Mouse (Mus musculus) C2C12 (cell line): ENCODE results near the gene Tbc1d16. TPM values are rescaled to one million over a fixed set of nuclear protein-coding genes. Genes with fewer than 3 reads are reported as not detected.

Experiments used
- H3K27me3 ChIP-seq: one replicate; pipeline ENCODE4 v1.6.1; 2011; ENCODE audit not compliant: control insufficient read depth, insufficient read depth, insufficient read length
- H3K36me3 ChIP-seq: one replicate; pipeline ENCODE4 v1.6.1; 2011; ENCODE audit not compliant: control insufficient read depth, insufficient read depth
- H3K4me3 ChIP-seq: one replicate; pipeline ENCODE4 v1.5.1; 2011; ENCODE audit warnings: mild to moderate bottlenecking, control low read depth; ENCODE audit not compliant: poor library complexity, insufficient read depth, severe bottlenecking
- H3K79me2 ChIP-seq: one replicate; pipeline ENCODE4 v1.6.1; 2011; ENCODE audit not compliant: control insufficient read depth, insufficient read depth
- H3K79me3 ChIP-seq: one replicate; pipeline ENCODE4 v1.6.1; 2011; ENCODE audit warnings: low read depth, control low read depth
- H3ac ChIP-seq: one replicate; pipeline ENCODE3; 2011; ENCODE audit warnings: low read depth; ENCODE audit not compliant: control insufficient read depth, insufficient read length
- CEBPB ChIP-seq: IDR thresholded peaks from one replicate; pipeline ENCODE4 v1.6.1; 2011; ENCODE audit warnings: low read depth, mild to moderate bottlenecking, control low read depth, moderate library complexity
- CTCF ChIP-seq: IDR thresholded peaks from one replicate; pipeline ENCODE4 v1.5.1; 2011; ENCODE audit not compliant: control insufficient read depth, insufficient read depth, insufficient read length
- FOSL1 ChIP-seq: IDR thresholded peaks from one replicate; pipeline ENCODE4 v1.8.0; 2011; ENCODE audit warnings: mild to moderate bottlenecking, low read length; ENCODE audit not compliant: poor library complexity, insufficient read depth, severe bottlenecking
- MAX ChIP-seq: IDR thresholded peaks from one replicate; pipeline ENCODE4 v1.6.1; 2011; ENCODE audit warnings: mild to moderate bottlenecking, control low read depth
- MYOD1 ChIP-seq: IDR thresholded peaks from one replicate; pipeline ENCODE4 v1.6.1; 2011; ENCODE audit warnings: low read depth; ENCODE audit not compliant: control insufficient read depth, insufficient read length
- MYOG ChIP-seq: IDR thresholded peaks from one replicate; pipeline ENCODE4 v1.6.1; 2011; ENCODE audit not compliant: control insufficient read depth, insufficient read length; ENCODE audit errors: extremely low read depth
- USF1 ChIP-seq: IDR thresholded peaks from one replicate; pipeline ENCODE4 v1.6.1; 2011; ENCODE audit warnings: low read depth, mild to moderate bottlenecking, control low read depth, moderate library complexity
- polyA plus RNA-seq: library from polyadenylated mRNA; unstranded; fragments of >200 nt; fragmentation: generic; extraction: Trizol; gene quantifications from one replicate; pipeline ENCODE4 v1.2.1, GENCODE M21; 2012; ENCODE audit warnings: missing spikeins

Gene Tbc1d16
- polyA plus RNA-seq, 1 experiment: 4.9 TPM

- no peaks in the 10 kb centered on the region for H3K27me3 ChIP-seq
- no peaks in the 10 kb centered on the region for H3K79me2 ChIP-seq
- no peak overlapping the region for H3ac ChIP-seq
- H3K79me3 ChIP-seq: no peaks in the 10 kb centered on the region
- no peaks in the 10 kb centered on the region for H3K36me3 ChIP-seq
- no peak for TF ChIP-seq MYOG
- no peak for TF ChIP-seq FOSL1
- no peak for TF ChIP-seq CEBPB
- TF ChIP-seq CTCF: no peak
- TF ChIP-seq USF1: no peak
- no peak for TF ChIP-seq MYOD1
- TF ChIP-seq MAX: no peak
- no peak overlapping the region for H3K4me3 ChIP-seq
Observed at GRCm38 (mm10) chr11:119187800-119188197, 40.5 kb downstream of the Tbc1d16 start.

- Histone ChIP-seq H3K4me3 (no peak overlapping the region), H3ac (no peak overlapping the region), H3K79me2 (no peaks in the 10 kb centered on the region), H3K27me3 (no peaks in the 10 kb centered on the region), H3K36me3 (no peaks in the 10 kb centered on the region), H3K79me3 (no peaks in the 10 kb centered on the region)
- TF ChIP-seq MYOG: no peak
- peak; percentile 51 for TF ChIP-seq MYOD1
- peak; percentile 51 for TF ChIP-seq CEBPB
- TF ChIP-seq CTCF: peak; percentile 83
- TF ChIP-seq USF1: peak; percentile 3
- TF ChIP-seq MAX: no peak
- no peak for TF ChIP-seq FOSL1
Observed at GRCm38 (mm10) chr11:119186989-119187799, 41.1 kb downstream of the Tbc1d16 start.

GRCm38 (mm10) chr11:119186381-119186780, 41.9 kb downstream of the Tbc1d16 start:
- TF ChIP-seq CTCF (no peak), CEBPB (peak; percentile 86), MAX (peak; percentile 15)
- Histone ChIP-seq H3K36me3 (no peaks in the 10 kb centered on the region), H3K79me3 (no peaks in the 10 kb centered on the region)

GRCm38 (mm10) chr11:119183684-119184310, 44.5 kb downstream of the Tbc1d16 start:
- no peaks in the 10 kb centered on the region for H3K79me2 ChIP-seq
- TF ChIP-seq MYOD1 (no peak), FOSL1 (no peak), MYOG (no peak), USF1 (no peak), MAX (no peak), CTCF (no peak), CEBPB (no peak)
- H3ac ChIP-seq: no peak overlapping the region
- H3K4me3 ChIP-seq: no peak overlapping the region
- H3K79me3 ChIP-seq: no peaks in the 10 kb centered on the region
- H3K27me3 ChIP-seq: no peaks in the 10 kb centered on the region
- no peaks in the 10 kb centered on the region for H3K36me3 ChIP-seq

More at GRCm38 (mm10) chr11:119186381-119186780, 41.9 kb downstream of the Tbc1d16 start:
- Histone ChIP-seq H3K27me3 (no peaks in the 10 kb centered on the region), H3ac (no peak overlapping the region), H3K4me3 (no peak overlapping the region), H3K79me2 (no peaks in the 10 kb centered on the region)

- H3K36me3 ChIP-seq: no peaks in the 10 kb centered on the region
- H3K27me3 ChIP-seq: no peaks in the 10 kb centered on the region
- no peak overlapping the region for H3K4me3 ChIP-seq
- no peak for TF ChIP-seq FOSL1
- no peak for TF ChIP-seq MYOG
- TF ChIP-seq CEBPB: no peak
- TF ChIP-seq MAX: no peak
- no peak for TF ChIP-seq USF1
- no peak for TF ChIP-seq MYOD1
- TF ChIP-seq CTCF: no peak
- no peak overlapping the region for H3ac ChIP-seq
- no peaks in the 10 kb centered on the region for H3K79me2 ChIP-seq
- no peaks in the 10 kb centered on the region for H3K79me3 ChIP-seq
Observed at GRCm38 (mm10) chr11:119181861-119182395, 46.4 kb downstream of the Tbc1d16 start.
